Mouse (Mus musculus) erythroblast, embryonic 14.5 days (primary cell): ENCODE measurements around the gene Anks1.

ENCODE experiments used
- GATA1 ChIP-seq: IDR thresholded peaks from 2 replicates; pipeline ENCODE4 v1.6.1; 2012; ENCODE audit warnings: low read length, inconsistent platforms, mixed read lengths
- TAL1 ChIP-seq: IDR thresholded peaks from 3 replicates; pipeline ENCODE4 v1.6.1; 2012; ENCODE audit warnings: low read length, inconsistent platforms, mixed read lengths

DNA sequence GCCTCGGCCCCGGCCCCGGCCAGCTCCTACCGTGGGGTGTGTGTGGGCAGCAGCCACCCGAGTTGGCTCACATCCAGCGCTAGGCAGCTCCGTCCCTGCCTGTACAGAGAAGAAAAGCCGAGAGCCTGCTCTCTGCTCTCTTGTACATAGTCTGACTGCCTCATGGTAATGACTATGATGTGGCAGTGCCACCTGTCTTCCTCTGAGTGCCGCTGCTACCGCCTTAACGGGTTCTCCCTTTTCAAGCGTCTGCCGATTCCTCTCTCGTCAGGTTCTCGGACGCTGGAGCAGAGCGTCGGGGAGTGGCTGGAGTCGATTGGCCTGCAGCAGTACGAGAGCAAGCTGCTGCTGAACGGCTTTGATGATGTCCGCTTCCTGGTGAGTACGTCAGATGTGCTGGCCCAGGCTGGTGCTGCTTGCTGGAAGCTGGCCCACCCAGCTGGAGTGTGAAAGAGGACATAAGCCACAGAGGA lies 133.2 kb downstream of the Anks1 start:
- TF ChIP-seq TAL1 (no peak), GATA1 (no peak)
